Mouse (Mus musculus) stomach, embryonic 14.5 days (tissue): ENCODE measurements around the gene Dctn5. TPM values are rescaled to one million over a fixed set of nuclear protein-coding genes. Genes with fewer than 3 reads are reported as not detected.

Experiments
- ATAC-seq: fragments of 200-750 bp; cut with Nextera tagmentation; 2 replicates; pipeline ENCODE4 v1.8.0; 2017; ENCODE audit warnings: low read depth, moderate TSS enrichment; ENCODE audit not compliant: insufficient number of reproducible peaks, insufficient read depth, low FRiP score
- H3K27ac ChIP-seq: fragments of 300-500 bp; sonication (generic); 2 replicates; pipeline ENCODE4 v1.5.1; 2014; ENCODE audit warnings: mild to moderate bottlenecking, low read length, moderate library complexity, mixed read lengths
- H3K27me3 ChIP-seq: fragments of 300-500 bp; sonication (generic); 2 replicates; pipeline ENCODE4 v1.6.1; 2014; ENCODE audit warnings: low read length, control low read depth, mixed read lengths; ENCODE audit not compliant: control insufficient read depth, insufficient read depth
- H3K36me3 ChIP-seq: fragments of 300-500 bp; sonication (generic); 2 replicates; pipeline ENCODE4 v1.6.1; 2014; ENCODE audit warnings: mild to moderate bottlenecking, control low read depth, low read length, moderate library complexity, mixed read lengths; ENCODE audit not compliant: control insufficient read depth, insufficient read depth
- H3K4me1 ChIP-seq: fragments of 300-500 bp; sonication (generic); 2 replicates; pipeline ENCODE4 v1.6.1; 2014; ENCODE audit warnings: low read length, control low read depth, mixed read lengths; ENCODE audit not compliant: control insufficient read depth, insufficient read depth
- H3K4me2 ChIP-seq: fragments of 300-500 bp; sonication (generic); replicated peaks from 2 replicates; pipeline ENCODE4 v1.6.1; 2014; ENCODE audit warnings: low read depth, low read length, control low read depth
- H3K4me3 ChIP-seq: fragments of 300-500 bp; sonication (generic); 2 replicates; pipeline ENCODE4 v1.5.1; 2014; ENCODE audit warnings: low read depth, low read length, control low read depth
- H3K9ac ChIP-seq: fragments of 300-500 bp; sonication (generic); replicated peaks from 2 replicates; pipeline ENCODE4 v1.6.1; 2014; ENCODE audit warnings: low read depth, mild to moderate bottlenecking, control low read depth, low read length, moderate library complexity, mixed read lengths
- H3K9me3 ChIP-seq: fragments of 300-500 bp; sonication (generic); 2 replicates; pipeline ENCODE4 v1.6.1; 2016; ENCODE audit warnings: low read depth, low read length, control low read depth; ENCODE audit not compliant: control insufficient read depth
- WGBS: fragments of 180-500 bp; shearing (Covaris S2); extraction: QIAGEN DNeasy Blood & Tissue Kit; methylation state at CpG from one replicate; pipeline ENCODE4 v1.1.7; 2014; 5-methylcytosine and 5-hydroxymethylcytosine counted together
- polyA plus RNA-seq: library from polyadenylated mRNA; unstranded; fragments of >200 nt; fragmentation: Nextera tagmentation; extraction: Ambion mirVana; gene quantifications from 2 replicates; pipeline ENCODE4 v1.2.1, GENCODE M21; 2014

Gene Dctn5
- polyA plus RNA-seq, 1 experiment from 2014 or later, result 129 TPM

DNA sequence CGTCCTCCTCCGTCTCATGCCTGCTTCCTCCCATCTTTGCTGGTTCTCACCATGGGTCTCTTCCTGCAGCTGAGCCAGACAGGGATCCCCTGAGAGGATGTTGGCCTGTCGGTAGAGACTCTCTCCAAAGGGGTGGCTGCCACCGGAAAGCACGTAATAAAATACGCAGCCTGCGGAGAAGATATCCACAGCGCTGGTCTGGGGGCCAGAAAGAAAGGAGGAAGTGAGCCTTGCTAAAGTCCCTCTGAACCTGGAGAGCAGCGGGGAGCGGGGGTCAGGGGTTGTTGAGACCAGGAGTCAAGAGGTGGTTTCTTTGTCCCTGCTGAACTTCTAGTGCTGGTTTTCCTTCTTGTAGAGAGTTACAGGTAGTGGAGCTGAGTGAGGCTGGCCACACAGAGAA, 38.8 kb downstream of the Dctn5 start:
- WGBS, result 72% methylated on average over 10 of the region's 10 CpGs
- Histone ChIP-seq H3K9me3 (no peaks in the 10 kb centered on the region), H3K4me3 (no peak overlapping the region), H3K27me3 (no peaks in the 10 kb centered on the region), H3K9ac (no peak overlapping the region), H3K36me3 (peaks cover 41% of the 10 kb centered on the region), H3K27ac (no peak overlapping the region), H3K4me2 (no peak overlapping the region), H3K4me1 (no peaks in the 10 kb centered on the region)
- no peak for ATAC-seq

DNA sequence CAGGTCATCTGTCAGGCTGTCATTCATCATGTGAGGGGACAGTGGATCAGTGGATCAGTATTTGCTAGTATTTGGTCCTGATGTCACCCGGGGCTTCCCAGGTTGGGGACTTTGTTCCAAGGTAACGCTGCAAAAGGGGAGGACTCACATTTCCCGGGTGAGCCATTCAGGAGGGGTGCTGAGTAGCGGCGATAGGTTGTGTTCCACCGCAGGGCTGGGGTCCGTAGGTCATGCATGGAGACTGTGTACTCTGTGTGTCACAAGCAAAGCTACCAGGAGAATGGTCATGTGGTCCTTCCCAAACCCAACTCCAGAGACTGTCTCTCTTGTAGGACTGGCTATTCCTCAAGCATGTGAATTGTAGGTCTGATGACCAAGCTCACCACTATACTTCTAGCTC, 47.9 kb downstream of the Dctn5 start:
- H3K27me3 ChIP-seq, result no peaks in the 10 kb centered on the region
- H3K4me1 ChIP-seq, result no peaks in the 10 kb centered on the region
- H3K27ac ChIP-seq, result no peak overlapping the region
- no peak overlapping the region for H3K4me2 ChIP-seq
- WGBS, result 89% methylated on average over 7 of the region's 7 CpGs
- no peaks in the 10 kb centered on the region for H3K36me3 ChIP-seq
- no peak overlapping the region for H3K9ac ChIP-seq
- no peak overlapping the region for H3K4me3 ChIP-seq
- ATAC-seq, result no peak
- no peaks in the 10 kb centered on the region for H3K9me3 ChIP-seq

DNA sequence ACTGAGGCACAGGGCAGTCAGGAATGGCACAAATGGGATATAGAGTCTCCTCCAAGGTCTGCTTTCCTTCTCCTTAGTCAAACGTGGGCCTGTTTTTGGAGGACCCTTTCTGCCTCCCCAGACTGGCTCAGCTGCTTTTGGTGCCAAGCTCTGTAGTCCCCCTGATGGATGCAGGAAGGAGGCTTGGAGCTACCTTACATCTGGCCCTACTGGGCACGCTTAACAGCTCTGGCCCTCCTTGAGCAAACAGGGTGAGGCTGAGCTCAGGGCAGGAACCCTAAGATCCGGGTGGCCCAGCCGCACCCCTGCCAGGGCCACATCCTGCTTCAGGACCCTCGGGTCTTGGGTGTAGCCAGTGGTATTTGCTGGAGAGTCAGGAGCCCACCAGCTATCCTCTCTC, 51.7 kb downstream of the Dctn5 start:
- Histone ChIP-seq H3K4me3 (no peak overlapping the region), H3K9me3 (no peaks in the 10 kb centered on the region), H3K9ac (no peak overlapping the region), H3K4me1 (no peaks in the 10 kb centered on the region), H3K4me2 (no peak overlapping the region; the same call in 1 of the 2 replicates), H3K27me3 (no peaks in the 10 kb centered on the region), H3K27ac (no peak overlapping the region), H3K36me3 (no peaks in the 10 kb centered on the region)
- peak; percentile 59; the same call in 1 of the 2 replicates for ATAC-seq
- WGBS, result 63% methylated on average over 5 of the region's 5 CpGs

DNA sequence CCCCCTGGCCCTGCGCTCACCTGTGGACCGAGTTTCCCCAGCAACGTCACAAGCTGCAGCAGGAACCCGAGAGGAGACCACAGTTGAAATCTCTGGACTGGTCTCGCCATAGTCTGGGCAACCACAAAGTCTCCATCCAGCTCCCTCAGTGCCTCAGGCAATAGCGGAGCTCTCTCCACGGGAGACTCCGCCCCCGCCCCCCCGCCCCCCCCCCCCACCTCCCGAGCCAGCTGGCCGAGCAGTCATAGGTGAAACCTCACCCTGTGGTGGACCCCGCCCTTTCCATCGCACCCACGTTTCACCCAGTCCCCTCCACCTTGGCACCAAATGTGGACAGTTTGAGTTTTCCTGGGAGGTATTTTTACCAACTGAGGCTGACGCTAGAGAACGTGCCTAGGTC, 53.2 kb downstream of the Dctn5 start, which contains the start of gene Ern2:
TSS of gene Ern2 (minus strand) at position 165 of the 400 bp plus-strand sequence.
- Histone ChIP-seq H3K4me3 (peak within 1 kb of the TSS; percentile 18), H3K36me3 (no peaks in the 10 kb centered on the region), H3K27ac (no peak within 1 kb of the TSS), H3K4me1 (no peaks in the 10 kb centered on the region), H3K27me3 (no peaks in the 10 kb centered on the region), H3K9ac (no peak within 1 kb of the TSS), H3K4me2 (no peak within 1 kb of the TSS; the same call in 1 of the 2 replicates), H3K9me3 (no peaks in the 10 kb centered on the region)
- ATAC-seq, result peak; percentile 49; the same call in 1 of the 2 replicates
- 13% methylated on average over 14 of the region's 17 CpGs for WGBS

DNA sequence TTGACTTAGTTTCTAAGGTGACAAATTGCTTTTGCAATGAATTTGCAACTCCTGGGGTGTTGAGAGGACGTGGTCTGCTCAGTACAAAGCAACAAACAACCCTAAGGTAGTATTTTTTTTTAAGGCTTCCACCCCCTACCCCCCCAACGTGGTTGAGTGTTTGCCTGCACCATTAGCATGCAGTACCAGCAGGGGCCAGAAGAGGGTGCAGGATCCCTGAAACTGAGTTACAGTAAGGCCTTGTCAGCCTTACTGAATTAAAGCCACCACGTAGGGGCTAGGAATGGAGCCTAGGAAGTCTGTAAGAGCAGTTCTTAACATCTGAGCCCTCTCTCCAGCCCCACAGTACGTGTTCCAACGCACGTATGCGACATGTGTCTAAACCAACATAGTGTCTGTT, 56.6 kb downstream of the Dctn5 start:
- no peak overlapping the region for H3K4me2 ChIP-seq
- no peaks in the 10 kb centered on the region for H3K27me3 ChIP-seq
- no peak overlapping the region for H3K4me3 ChIP-seq
- WGBS, result 31% methylated on average over 7 of the region's 7 CpGs
- 0 out of 2 replicates have a peak, but pooled peaks have one; percentile 19 for ATAC-seq
- no peak overlapping the region for H3K9ac ChIP-seq
- H3K4me1 ChIP-seq, result no peaks in the 10 kb centered on the region
- no peak overlapping the region for H3K27ac ChIP-seq
- no peaks in the 10 kb centered on the region for H3K36me3 ChIP-seq
- H3K9me3 ChIP-seq, result no peaks in the 10 kb centered on the region

DNA sequence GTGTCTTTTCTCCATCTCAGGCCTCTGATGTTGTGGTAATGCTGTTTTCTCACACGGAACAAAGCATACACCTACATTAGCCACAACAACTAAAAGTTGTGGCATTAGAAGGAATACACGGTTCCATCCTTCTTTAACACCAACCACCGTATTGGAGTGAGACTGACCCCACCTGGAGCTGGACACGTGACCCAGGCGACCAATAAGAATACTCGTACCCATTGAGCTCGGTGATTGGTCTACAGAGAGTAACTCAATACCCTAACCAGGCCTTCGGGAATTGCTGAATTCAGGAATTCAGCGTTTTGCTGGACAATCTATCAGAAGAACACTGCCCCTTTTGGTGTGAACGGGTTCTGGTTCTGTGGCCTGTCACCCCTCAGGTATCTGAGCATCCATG, 58.3 kb downstream of the Dctn5 start:
- Histone ChIP-seq H3K36me3 (no peaks in the 10 kb centered on the region), H3K4me2 (no peak overlapping the region), H3K9ac (no peak overlapping the region), H3K27me3 (no peaks in the 10 kb centered on the region), H3K27ac (no peak overlapping the region), H3K4me3 (no peak overlapping the region), H3K9me3 (no peaks in the 10 kb centered on the region), H3K4me1 (no peaks in the 10 kb centered on the region)
- no peak for ATAC-seq
- 63% methylated on average over 10 of the region's 10 CpGs for WGBS

DNA sequence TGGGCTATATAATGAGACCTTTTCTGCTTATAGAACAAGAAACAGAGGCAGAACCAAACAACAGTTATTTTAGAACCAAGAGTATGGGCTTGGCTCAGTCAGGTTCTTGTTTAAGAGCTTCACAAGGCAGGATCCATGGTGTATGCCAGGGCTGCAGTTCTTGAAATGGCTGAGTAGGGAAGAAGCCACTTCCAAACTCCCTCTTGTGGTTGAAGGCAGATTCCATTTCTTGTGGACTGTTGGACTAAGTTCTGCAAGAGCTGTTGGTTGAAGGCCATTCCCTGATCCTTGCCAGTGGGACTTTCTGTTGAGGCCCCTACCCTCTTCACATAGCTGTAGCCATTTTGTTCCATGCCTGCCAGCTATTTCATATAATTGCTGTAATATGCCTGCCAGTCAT, 61.1 kb downstream of the Dctn5 start:
- ATAC-seq, result no peak

DNA sequence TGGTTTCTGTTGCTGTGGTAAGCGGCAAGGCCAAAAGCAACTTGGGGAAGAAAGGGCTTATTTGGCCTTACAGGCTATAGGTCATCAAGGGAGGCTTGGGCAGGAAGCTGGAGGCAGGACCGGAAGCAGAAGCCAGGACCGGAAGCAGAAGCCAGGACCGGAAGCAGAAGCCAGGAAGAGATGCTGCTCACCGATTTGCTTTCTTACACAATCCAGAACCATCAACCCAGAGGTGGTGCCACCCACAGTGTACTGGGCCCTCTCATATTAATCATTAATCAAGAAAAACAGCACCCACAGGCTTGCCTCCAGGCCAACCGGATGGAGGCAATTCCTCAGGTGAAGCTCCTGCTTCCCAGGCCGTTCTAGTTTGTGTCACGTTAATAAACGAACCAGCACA, 63.9 kb downstream of the Dctn5 start:
- H3K4me1 ChIP-seq, result no peaks in the 10 kb centered on the region
- 86% methylated on average over 9 of the region's 9 CpGs for WGBS
- no peaks in the 10 kb centered on the region for H3K36me3 ChIP-seq
- H3K9ac ChIP-seq, result no peak overlapping the region
- no peaks in the 10 kb centered on the region for H3K27me3 ChIP-seq
- H3K4me2 ChIP-seq, result no peak overlapping the region
- no peak for ATAC-seq
- H3K27ac ChIP-seq, result no peak overlapping the region
- H3K9me3 ChIP-seq, result no peaks in the 10 kb centered on the region
- H3K4me3 ChIP-seq, result no peak overlapping the region

More for the DNA sequence above, 61.1 kb downstream of the Dctn5 start:
- H3K27ac ChIP-seq, result no peak overlapping the region
- H3K4me3 ChIP-seq, result no peak overlapping the region
- no peaks in the 10 kb centered on the region for H3K9me3 ChIP-seq
- no peaks in the 10 kb centered on the region for H3K4me1 ChIP-seq
- no peak overlapping the region for H3K4me2 ChIP-seq
- no peaks in the 10 kb centered on the region for H3K36me3 ChIP-seq
- H3K9ac ChIP-seq, result no peak overlapping the region
- H3K27me3 ChIP-seq, result no peaks in the 10 kb centered on the region

DNA sequence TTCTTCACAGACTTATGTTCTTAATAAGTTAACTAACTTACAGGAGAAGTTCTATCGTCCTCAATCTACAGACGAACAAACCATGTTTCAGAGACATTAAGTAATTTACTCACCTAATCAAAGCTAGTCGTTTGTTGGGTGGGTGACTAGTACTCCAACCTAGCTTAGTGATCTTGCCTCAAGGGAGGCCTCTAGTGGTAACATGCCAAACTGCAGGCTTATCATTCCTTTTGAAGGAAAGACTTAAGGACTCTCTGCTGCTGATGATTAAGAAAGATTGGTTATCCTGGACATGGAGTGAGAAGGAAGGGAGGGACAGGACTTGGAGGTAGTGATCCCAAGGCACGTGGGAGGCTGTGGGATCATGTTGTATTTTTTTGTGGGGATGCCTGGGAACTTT, 64.5 kb downstream of the Dctn5 start:
- Histone ChIP-seq H3K4me2 (no peak overlapping the region), H3K27ac (no peak overlapping the region), H3K4me3 (no peak overlapping the region), H3K9me3 (no peaks in the 10 kb centered on the region), H3K36me3 (no peaks in the 10 kb centered on the region), H3K4me1 (no peaks in the 10 kb centered on the region), H3K9ac (no peak overlapping the region), H3K27me3 (no peaks in the 10 kb centered on the region)
- 34% methylated on average over 4 of the region's 4 CpGs for WGBS
- no peak for ATAC-seq
